Mouse (Mus musculus) thymus, adult 2 months (tissue): Measurements from ENCODE around the gene Rbm20. TPM values are rescaled to one million over a fixed set of nuclear protein-coding genes. Genes with fewer than 3 reads are reported as not detected.

Experiments used
- DNase-seq: peaks from one replicate; pipeline ENCODE4 v3.0.0; 2021
- H3K27ac ChIP-seq: fragments of 200-500 bp; 2 replicates; pipeline ENCODE4 v1.5.1; 2012; ENCODE audit warnings: low read length, control low read depth; ENCODE audit not compliant: control insufficient read depth, insufficient read depth
- H3K27me3 ChIP-seq: fragments of 200-500 bp; 2 replicates; pipeline ENCODE4 v1.6.1; 2012; ENCODE audit warnings: mild to moderate bottlenecking, low read length, moderate library complexity, mixed read lengths; ENCODE audit not compliant: control insufficient read depth, insufficient read depth
- H3K36me3 ChIP-seq: fragments of 200-500 bp; 2 replicates; pipeline ENCODE4 v1.6.1; 2012; ENCODE audit warnings: mild to moderate bottlenecking, low read length, moderate library complexity; ENCODE audit not compliant: control insufficient read depth, insufficient read depth
- H3K4me1 ChIP-seq: fragments of 200-500 bp; replicated peaks from 2 replicates; pipeline ENCODE4 v1.6.1; 2012; ENCODE audit warnings: low read length; ENCODE audit not compliant: control insufficient read depth, insufficient read depth
- H3K4me3 ChIP-seq: fragments of 200-500 bp; 2 replicates; pipeline ENCODE4 v1.5.1; 2012; ENCODE audit warnings: mild to moderate bottlenecking, low read length, control low read depth, moderate library complexity; ENCODE audit not compliant: control insufficient read depth, insufficient read depth
- CTCF ChIP-seq: fragments of 200-500 bp; IDR thresholded peaks from 2 replicates; pipeline ENCODE4 v1.5.1; 2012; ENCODE audit warnings: mild to moderate bottlenecking, control low read depth, low read length, moderate library complexity, borderline replicate concordance; ENCODE audit not compliant: control insufficient read depth, poor library complexity, insufficient read depth; ENCODE audit errors: extremely low read depth
- POLR2A ChIP-seq: fragments of 200-500 bp; IDR thresholded peaks from 2 replicates; pipeline ENCODE4 v1.6.1; 2012; ENCODE audit warnings: mild to moderate bottlenecking, low read length, control low read depth, moderate library complexity; ENCODE audit not compliant: control insufficient read depth, poor library complexity, insufficient read depth; ENCODE audit errors: extremely low read depth
- WGBS: fragments of 180-500 bp; shearing (Covaris S2); methylation state at CpG from one replicate; pipeline ENCODE4 v1.1.7; 2018; 5-methylcytosine and 5-hydroxymethylcytosine counted together
- polyA plus RNA-seq: library from polyadenylated mRNA; depleted of rRNA; stranded (reverse); fragments of >200 nt; gene quantifications from 2 replicates; pipeline ENCODE4 v1.2.3, GENCODE M21; 2012

The Rbm20 gene
- polyA plus RNA-seq, 1 experiment: 9.8 TPM

GRCm38 (mm10) chr19:53810024-53810423 lies 132.9 kb downstream of the Rbm20 start:
- DNase-seq: no peak
- H3K4me3 ChIP-seq: no peak overlapping the region
- H3K27me3 ChIP-seq: no peaks in the 10 kb centered on the region
- WGBS: 75% methylated on average over 7 of the region's 7 CpGs
- H3K36me3 ChIP-seq: no peaks in the 10 kb centered on the region
- TF ChIP-seq POLR2A (no peak), CTCF (no peak)
- peaks cover 38% of the 10 kb centered on the region for H3K4me1 ChIP-seq
- no peak overlapping the region for H3K27ac ChIP-seq

GRCm38 (mm10) chr19:53810584-53810983 lies 133.5 kb downstream of the Rbm20 start:
- no peak overlapping the region for H3K4me3 ChIP-seq
- no peak for DNase-seq
- H3K36me3 ChIP-seq: no peaks in the 10 kb centered on the region
- no peak for TF ChIP-seq CTCF
- no peak for TF ChIP-seq POLR2A
- WGBS: 92% methylated on average over 3 of the region's 3 CpGs
- no peak overlapping the region for H3K27ac ChIP-seq
- H3K4me1 ChIP-seq: peaks cover 35% of the 10 kb centered on the region
- no peaks in the 10 kb centered on the region for H3K27me3 ChIP-seq

GRCm38 (mm10) chr19:53813576-53813975 lies 136.5 kb downstream of the Rbm20 start:
- no peak for DNase-seq
- Histone ChIP-seq H3K27me3 (no peaks in the 10 kb centered on the region), H3K27ac (no peak overlapping the region), H3K36me3 (no peaks in the 10 kb centered on the region), H3K4me3 (no peak overlapping the region), H3K4me1 (peaks cover 17% of the 10 kb centered on the region)
- TF ChIP-seq POLR2A (no peak), CTCF (no peak)
- 97% methylated on average over 5 of the region's 5 CpGs for WGBS

GRCm38 (mm10) chr19:53815714-53816113 lies 138.6 kb downstream of the Rbm20 start:
- H3K36me3 ChIP-seq: no peaks in the 10 kb centered on the region
- TF ChIP-seq CTCF (no peak), POLR2A (no peak)
- DNase-seq: no peak
- 90% methylated on average over 4 of the region's 4 CpGs for whole genome bisulfite sequencing
- H3K27ac ChIP-seq: no peak overlapping the region
- H3K27me3 ChIP-seq: no peaks in the 10 kb centered on the region
- peaks cover 3% of the 10 kb centered on the region; the same call in 1 of the 2 replicates for H3K4me1 ChIP-seq
- H3K4me3 ChIP-seq: no peak overlapping the region

GRCm38 (mm10) chr19:53816242-53816641 lies 139.1 kb downstream of the Rbm20 start:
- DNase-seq: no peak
- Histone ChIP-seq H3K27me3 (no peaks in the 10 kb centered on the region), H3K4me3 (no peak overlapping the region), H3K36me3 (no peaks in the 10 kb centered on the region), H3K27ac (no peak overlapping the region), H3K4me1 (peaks cover 3% of the 10 kb centered on the region; the same call in 1 of the 2 replicates)
- TF ChIP-seq POLR2A (no peak), CTCF (no peak)
- WGBS: 84% methylated on average over 11 of the region's 11 CpGs

- Histone ChIP-seq H3K4me1 (peaks cover 3% of the 10 kb centered on the region; the same call in 1 of the 2 replicates), H3K27me3 (no peaks in the 10 kb centered on the region), H3K36me3 (no peaks in the 10 kb centered on the region), H3K27ac (no peak overlapping the region), H3K4me3 (no peak overlapping the region)
- WGBS: 45% methylated on average over 6 of the region's 6 CpGs
- no peak for DNase-seq
- no peak for TF ChIP-seq POLR2A
- no peak for TF ChIP-seq CTCF
Observed at GRCm38 (mm10) chr19:53819299-53819698, 142.2 kb downstream of the Rbm20 start.
